Mouse (Mus musculus) layer of hippocampus, postnatal 10 days (tissue): ENCODE measurements around the gene Dap. TPM values are rescaled to one million over a fixed set of nuclear protein-coding genes. Genes with fewer than 3 reads are reported as not detected.
A peak's percentile ranks its signal among the peaks of the same experiment; 100 is the strongest.

ENCODE experiments used
- DNase-seq, 2 experiments: peaks; one replicate each; pipeline ENCODE4 v3.0.0; 2021; ENCODE audit warnings: low spot score in 2 of 2
- long read RNA-seq: library from polyadenylated mRNA; stranded (forward); transcript quantifications from one replicate; pipeline ENCODE4 v2.0.0, GENCODE M21; 2023
- total RNA-seq, 2 experiments: library from RNA; stranded (reverse); gene quantifications; 2 replicates each; pipeline ENCODE4 v1.2.3; 2021

Dap gene
- total RNA-seq: 10 to 100 TPM; 17.2 to 21.4 TPM
- long read RNA-seq, transcript Dap-201 (4 exons, 1,555 nt): major isoform, 50 of 55 reads
- long read RNA-seq, partial matches to known transcripts: 4 of 55 reads
- long read RNA-seq, other reads (novel, unspliced or antisense): 1 of 55 reads

- peak; percentile 97 to 99 for DNase-seq
Observed at GRCm38 (mm10) chr15:31224135-31224761, at the start of gene Dap. Dap (plus strand) TSS chr15:31224314.

DNA sequence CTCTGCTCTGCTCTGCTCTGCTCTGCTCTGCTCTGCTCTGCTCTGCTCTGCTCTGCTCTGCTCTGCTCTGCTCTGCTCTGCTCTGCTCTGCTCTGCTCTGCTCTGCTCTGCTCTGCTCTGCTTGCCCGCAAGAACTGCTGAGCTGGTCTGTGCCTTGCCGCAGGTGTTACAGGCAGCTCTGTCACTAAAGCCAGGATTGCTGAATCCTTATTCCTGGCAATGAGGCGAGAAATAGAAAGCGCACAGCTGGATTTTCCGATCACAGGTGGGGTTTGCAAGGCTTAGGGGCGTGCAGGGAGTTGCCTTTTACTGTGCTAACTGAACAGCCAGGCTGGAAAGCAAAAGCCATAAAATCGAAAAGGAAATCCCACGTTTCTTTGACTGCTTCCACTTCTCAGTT is 47.5 kb upstream of the Dap start:
- no peak for DNase-seq

DNA sequence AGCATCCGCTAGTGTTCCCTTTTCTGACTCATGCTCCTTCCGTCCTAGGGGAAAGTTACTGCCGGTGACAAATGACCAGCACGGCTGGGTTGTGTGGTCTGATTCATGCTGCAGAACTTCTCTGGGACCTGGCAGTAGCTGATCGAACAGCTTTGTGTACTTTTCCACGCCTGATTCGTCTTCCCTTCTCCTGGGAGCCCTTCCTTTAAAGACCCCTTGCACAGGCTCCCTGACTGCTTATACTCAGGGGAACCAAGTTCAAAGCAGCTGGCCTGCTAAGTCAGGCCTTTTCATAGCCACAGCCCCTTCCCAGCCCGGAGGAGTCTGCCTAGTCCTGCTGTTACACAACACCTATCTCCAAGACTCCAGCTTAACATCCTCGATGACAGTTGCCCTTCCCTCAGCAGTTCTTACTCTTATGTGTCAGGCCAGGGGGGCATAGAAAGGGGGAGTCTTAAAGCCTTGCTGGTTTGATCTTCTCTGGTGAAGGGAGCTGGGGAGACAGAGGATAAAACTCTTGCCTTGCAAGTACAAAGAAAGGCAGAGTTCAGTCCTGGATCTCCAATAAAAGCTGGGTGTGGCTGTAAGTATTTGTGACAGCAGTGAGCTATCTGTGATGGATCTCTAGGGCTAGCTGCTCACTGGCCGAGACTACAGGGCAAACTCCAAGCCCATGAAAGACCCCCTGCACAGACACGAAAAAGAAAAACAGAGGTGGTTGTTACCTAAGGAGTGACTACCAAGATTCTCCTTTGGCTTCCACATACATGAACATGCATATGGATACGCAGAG is 39.3 kb upstream of the Dap start:
- no peak for DNase-seq

DNA sequence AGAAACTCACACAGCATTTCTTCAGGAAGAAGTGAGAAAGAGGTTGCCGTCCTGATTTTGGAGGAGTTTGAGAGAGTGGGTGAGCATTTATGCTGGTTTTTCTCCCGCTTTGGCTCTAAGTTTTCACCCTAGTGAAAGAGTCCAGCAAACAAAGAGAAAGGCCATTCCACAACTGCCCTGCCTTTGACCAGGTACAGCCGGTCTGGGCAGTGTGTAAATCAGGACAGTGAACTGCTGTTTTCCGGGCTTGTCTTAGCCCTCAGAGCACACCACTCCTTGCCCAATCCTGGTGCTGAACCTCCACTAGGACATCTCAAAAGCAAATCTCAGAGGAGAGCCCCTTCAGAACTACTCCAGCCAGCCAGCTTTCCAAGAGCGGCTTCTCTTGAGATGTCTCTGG is 38.6 kb upstream of the Dap start:
- no peak for DNase-seq

GRCm38 (mm10) chr15:31186371-31186901 is 37.7 kb upstream of the Dap start:
- DNase-seq: no peak

GRCm38 (mm10) chr15:31192563-31192962 is 31.6 kb upstream of the Dap start:
- no peak for DNase-seq

- DNase-seq: no peak
Observed at GRCm38 (mm10) chr15:31195776-31196175, 28.3 kb upstream of the Dap start.

DNA sequence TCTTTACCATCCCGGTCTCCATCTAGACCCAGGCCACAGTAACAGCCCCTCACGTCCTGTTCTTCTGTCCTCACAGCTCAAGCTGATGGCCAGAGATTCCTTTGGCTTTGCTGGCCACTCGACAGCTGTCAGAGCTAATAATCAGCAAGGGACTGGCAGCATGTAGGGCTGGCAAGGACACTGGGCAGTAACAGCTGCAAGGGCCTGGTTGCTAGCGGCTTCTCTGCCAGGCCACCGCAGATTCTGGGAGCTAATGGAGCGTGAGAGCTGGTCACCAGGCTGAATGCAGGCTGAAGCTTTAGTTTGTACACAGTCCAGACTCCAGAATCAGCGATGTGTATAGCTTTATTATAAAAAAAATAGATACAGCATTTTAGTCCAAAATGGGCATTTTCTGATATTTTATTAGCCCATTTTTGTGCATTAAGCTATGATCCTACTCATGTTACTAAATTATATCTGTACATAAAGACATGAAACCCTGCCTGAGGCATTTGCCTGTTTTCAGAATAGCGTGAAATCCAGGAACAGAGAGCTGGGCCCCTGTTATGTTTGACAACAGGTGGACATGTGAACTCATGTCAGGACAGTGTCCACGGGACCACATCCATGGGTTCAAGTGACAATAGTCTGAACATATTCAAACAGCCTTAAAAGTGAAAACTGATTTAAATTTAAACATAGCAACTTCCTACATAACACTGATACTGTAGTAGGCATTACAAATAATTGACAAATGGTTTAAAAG is 16.6 kb upstream of the Dap start:
- DNase-seq: peak; percentile 51 to 63

DNA sequence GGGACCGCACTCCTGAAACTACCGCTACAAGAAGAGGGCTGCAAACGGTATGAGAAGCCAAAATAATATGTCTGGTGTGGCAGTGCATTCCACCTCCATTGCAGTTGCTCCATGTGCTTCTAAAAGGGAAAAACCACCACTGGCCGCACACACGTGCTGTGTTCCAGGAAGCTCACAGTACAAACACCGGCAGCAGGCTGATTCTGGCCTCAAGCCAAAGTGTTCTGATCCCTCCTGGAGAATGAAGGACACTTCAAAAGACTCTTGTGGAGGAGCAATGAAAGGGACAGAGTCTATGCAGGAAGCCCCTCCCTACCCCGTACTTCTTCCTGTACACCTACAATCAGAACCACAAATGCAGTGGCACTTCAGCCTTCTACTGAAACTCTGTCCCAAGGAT is 12.2 kb upstream of the Dap start:
- no peak for DNase-seq

DNA sequence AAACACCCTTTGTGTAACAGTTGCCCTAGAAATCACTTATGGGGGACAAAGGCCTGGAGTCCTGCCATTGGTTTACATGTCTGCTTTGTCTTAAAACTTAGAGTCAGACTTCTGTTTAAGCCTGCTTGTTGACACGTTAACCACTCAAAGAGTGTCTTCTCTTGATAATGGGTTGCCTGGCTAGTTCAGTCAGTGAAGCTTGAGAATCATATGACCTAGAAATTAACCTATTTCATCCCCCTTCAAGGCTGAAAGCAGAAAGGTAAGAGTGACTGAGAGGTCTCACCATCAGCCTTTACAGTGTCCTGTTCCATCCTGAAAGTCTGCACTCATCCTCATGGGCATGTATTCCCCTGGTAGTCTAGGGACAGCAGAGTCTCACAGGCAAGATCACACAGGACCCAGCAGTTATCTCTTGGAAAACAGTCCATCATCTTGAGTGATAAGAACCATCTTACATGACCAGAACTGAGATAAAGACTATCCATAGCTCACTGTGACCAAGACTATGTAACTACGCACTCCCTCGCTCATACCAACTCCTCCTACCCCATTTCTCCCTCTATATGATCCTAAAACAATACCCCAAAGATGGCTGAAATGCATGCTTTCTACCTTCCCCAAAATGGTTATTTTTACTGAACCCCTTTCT is 10.4 kb upstream of the Dap start:
- DNase-seq: no peak

DNA sequence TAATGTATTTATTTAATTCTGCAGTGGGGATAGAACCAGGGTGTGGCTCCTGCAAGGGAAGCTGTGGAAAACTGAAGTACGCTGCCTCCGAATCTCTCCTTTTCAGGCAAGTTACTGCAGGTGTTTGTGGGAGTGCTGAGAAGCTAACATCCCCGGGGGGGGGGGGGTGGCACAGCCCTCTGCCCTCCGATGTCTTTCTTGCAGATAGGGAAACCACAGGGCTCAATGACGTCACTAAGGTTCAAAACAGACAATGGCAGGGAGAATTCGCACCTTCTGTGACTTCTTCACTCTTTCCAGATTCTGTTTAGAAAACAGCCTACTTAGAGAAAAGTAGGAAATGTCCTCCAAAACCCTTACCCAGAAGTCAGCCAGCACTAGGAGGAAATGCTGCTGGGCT is 1.9 kb upstream of the Dap start:
- no peak for DNase-seq

DNA sequence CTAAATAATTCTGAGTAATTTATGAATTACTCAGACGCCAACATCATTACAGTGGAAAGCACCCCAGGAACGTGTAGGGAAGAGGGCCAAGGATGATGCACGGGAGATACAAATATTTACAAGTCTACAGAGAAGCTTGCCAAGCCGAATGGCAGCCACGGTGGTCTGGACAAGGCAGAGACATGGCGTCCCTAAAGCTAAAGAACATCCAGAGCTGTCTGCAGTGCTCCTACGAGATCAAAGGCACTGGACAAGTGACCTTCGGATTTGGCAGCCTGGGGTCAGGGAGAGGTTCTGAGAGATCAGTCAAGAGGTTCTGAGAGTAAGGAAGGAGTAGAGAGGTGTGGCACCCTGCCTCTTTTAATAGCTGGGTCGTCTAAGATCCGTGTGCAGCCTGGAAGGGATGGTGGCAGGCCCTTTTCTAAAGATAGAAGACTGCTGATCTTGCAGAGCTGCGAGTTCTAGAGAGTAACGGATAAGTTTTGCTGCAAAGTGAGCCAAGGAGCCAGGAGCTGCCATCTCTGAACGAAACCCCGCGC is 449 bp upstream of the Dap start:
- DNase-seq: no peak

DNA sequence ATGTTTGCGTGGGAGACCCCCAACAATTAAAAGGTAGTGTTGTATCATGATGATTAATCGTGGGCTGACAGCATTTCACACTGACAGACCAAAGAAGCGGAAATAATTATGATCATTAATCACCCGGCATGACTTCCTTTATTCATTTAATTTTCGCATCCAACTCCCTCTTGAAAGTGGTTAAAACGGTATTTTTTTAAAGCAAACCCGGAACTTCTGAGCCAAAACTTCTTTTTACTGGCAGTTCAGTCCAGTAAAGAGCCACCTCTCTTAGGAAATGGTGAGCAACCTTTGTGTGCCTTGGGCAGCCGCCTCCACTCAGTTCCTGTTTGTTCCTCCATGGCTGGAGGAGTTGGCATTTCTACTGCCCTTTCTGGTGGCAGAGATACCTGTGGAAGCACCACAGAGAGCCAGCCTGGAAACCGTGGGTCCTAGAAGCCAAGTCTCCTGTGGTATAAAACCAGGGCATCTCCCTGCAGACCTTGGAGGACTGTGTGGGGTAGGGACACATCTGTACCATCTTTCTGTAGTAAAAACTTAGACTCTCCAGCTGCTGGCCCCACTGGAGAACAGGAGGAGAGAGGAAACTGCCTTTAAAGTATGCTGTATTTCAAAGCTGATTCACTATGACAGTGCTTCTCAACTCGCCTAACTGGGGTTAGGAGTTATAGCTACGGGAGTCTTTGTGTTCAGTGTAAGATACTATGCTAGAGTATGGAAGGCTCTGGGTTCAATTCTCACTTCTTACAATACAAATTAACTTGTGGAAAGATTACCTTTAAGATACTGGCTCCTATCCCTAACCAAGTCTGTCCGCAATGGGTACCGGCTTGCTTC is 910 bp downstream of the Dap start:
- no peak for DNase-seq

DNA sequence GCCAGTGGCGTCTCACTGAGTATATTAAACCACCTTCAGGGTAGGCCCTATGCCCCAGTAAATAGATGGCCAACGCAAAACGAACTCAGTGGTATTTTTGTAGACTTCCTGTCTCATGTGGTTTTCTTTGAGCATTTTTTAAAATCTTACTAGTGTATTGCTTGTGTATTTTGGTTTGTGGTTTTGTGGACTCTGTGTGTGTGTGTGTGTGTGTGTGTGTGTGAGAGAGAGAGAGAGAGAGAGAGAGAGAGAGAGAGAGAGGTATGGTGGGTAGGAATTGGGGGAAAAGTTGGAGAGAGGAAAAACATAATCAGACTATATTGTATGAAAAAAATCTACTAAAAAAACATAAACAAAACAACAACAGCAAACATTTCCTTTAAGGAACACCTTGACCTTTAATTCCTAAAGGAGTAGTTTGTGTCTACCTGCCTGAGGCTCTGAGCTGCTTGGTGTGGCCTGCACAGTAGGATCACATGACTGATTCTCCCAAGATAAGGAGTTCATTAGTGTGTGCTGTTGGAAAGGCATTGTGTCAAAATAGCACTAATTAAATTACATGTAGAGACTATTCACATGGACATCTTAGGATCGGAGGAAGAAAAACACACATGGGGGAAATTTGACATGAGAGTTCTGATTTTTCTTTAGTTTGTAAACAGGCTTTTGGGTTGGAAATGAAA is 1.7 kb downstream of the Dap start:
- no peak for DNase-seq

GRCm38 (mm10) chr15:31226464-31226863 is 2.4 kb downstream of the Dap start:
- DNase-seq: no peak

DNA sequence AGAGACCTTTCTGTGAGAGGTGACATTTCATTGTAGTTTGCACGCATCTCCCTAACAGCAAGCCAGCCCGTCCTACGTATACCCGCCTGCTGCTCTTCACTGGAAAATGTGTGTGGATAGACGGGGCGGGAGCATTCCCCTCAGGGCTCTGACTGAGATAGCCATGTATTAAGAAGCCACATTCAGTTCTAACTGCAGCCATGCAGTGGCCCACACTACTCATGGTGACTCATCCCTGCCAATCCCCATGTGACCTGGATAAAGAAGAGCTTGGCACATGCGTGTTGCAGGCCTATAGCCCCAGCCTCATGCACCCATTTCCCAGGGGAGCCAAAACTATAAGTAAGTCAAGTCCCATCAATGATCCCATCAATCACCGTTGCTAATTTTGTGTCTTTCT is 3.7 kb downstream of the Dap start:
- DNase-seq: no peak

GRCm38 (mm10) chr15:31233006-31233405 is 8.9 kb downstream of the Dap start:
- no peak for DNase-seq

GRCm38 (mm10) chr15:31235794-31236548 is 11.9 kb downstream of the Dap start:
- DNase-seq: no peak

GRCm38 (mm10) chr15:31236549-31236907 is 12.4 kb downstream of the Dap start:
- DNase-seq: no peak
